In genomic region chr2:59193117-59193516, GRCm38 (mm10) we compare ENCODE assay signal across 15 mouse cellular contexts.
"Had no signal": no experiment of that assay in that cellular context is flagged by ENCODE, and none has a peak within 500 bp of the region (broad histone marks: within the 10 kb centered on the region; RNA-seq: fewer than 3 reads in every experiment).

No protein-coding gene starts in this region.

- H3K4me1 ChIP-seq: midbrain, embryonic 10.5 days had no signal

- H3K27ac ChIP-seq: left cerebral cortex, adult 2 months; liver, embryonic 14.5 days; midbrain, embryonic 10.5 days; neural tube, embryonic 13.5 days had no signal

- H3K9me3 ChIP-seq: midbrain, embryonic 10.5 days; neural tube, embryonic 13.5 days had no signal

- H3K4me2 ChIP-seq: neural tube, embryonic 13.5 days had no signal

- ATAC-seq: lung, postnatal 0 days had no signal

- H3K4me3 ChIP-seq: left cerebral cortex, adult 2 months; midbrain, embryonic 10.5 days; neural tube, embryonic 13.5 days had no signal

- H3K36me3 ChIP-seq: neural tube, embryonic 13.5 days had no signal

- H3K27me3 ChIP-seq: neural tube, embryonic 13.5 days had no signal

- H3K9ac ChIP-seq: liver, embryonic 14.5 days; neural tube, embryonic 13.5 days had no signal

- DNase-seq: kidney, postnatal 25 days; liver; lung, adult 2 months; lung, postnatal 4 days; midbrain, embryonic 14.5 days; retina, postnatal 1 day; right cerebral cortex, postnatal 4 days; spleen, adult 18-20 months; thymus, adult 18-20 months; thymus, postnatal 14 days had no signal
